Comparison of ENCODE assay signal across 21 mouse cellular contexts in the genomic region with DNA sequence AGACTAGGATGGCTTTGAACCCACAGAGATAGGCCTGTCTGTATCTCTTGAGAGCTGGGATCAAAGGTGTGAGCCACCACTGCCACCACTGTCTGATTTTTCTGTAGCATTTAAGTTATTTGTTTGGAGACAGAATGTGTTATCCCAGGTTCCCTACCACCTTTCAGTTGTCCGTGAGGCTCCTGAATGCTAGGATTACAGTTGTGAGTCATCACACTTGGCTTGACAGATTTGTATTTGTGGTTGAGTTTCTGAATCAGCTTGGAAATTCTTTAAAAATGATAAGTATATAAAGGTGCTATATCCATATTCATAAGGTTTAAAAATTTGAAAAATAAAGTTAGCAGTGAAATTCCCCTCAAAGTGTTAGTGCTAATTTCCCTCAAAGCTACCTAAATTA. TPM values are rescaled to one million over a fixed set of nuclear protein-coding genes. Genes with fewer than 3 reads are reported as not detected.
DNase-seq lines count a peak whose midpoint lies in the region; ATAC-seq and TF ChIP-seq lines count a peak whose summit lies in the region.
"Had no signal": no experiment of that assay in that cellular context is flagged by ENCODE, and none has a peak within 500 bp of the region (broad histone marks: within the 10 kb centered on the region; RNA-seq: fewer than 3 reads in every experiment).

No protein-coding gene starts in this region.

- peaks cover 86% of the 10 kb centered on the region for H3K79me3 ChIP-seq in C2C12 (ENCODE audit: low read depth)

- H3K4me2 ChIP-seq in neural tube, embryonic 15.5 days: no peak overlapping the region
- H3K4me2 ChIP-seq: embryonic facial prominence, embryonic 12.5 days; forebrain, embryonic 13.5 days; forebrain, embryonic 15.5 days had no signal

- H3K4me1 ChIP-seq in neural tube, embryonic 15.5 days: no peaks in the 10 kb centered on the region
- H3K4me1 ChIP-seq: embryonic facial prominence, embryonic 10.5 days; embryonic facial prominence, embryonic 12.5 days; forebrain, embryonic 13.5 days; forebrain, embryonic 15.5 days had no signal

- H3ac ChIP-seq in C2C12 (ENCODE audit: control insufficient read depth, insufficient read length, low read depth): no peak overlapping the region

- peak; percentile 59 for DNase-seq in NIH3T3 (ENCODE audit: low read depth)
- DNase-seq in adrenal gland, adult 8-10 months: no peak
- DNase-seq: adrenal gland, adult 2 months; adrenal gland, postnatal 14 days; adrenal gland, postnatal 36 days; B cell, adult 2 months; cerebellum, adult 11 months; cerebellum, adult 2 months; cerebellum, adult 9-10 months; cerebellum, postnatal 10 days; cerebellum, postnatal 25 days; forebrain, postnatal 0 days had no signal

- no peaks in the 10 kb centered on the region for H3K9me3 ChIP-seq in neural tube, embryonic 15.5 days (replicated peaks)
- H3K9me3 ChIP-seq: embryonic facial prominence, embryonic 10.5 days; embryonic facial prominence, embryonic 12.5 days; forebrain, embryonic 13.5 days; forebrain, embryonic 15.5 days had no signal

- peaks cover 84% of the 10 kb centered on the region for H3K36me3 ChIP-seq in C2C12 (ENCODE audit: control insufficient read depth, insufficient read depth)
- H3K36me3 ChIP-seq in neural tube, embryonic 15.5 days: peaks cover 41% of the 10 kb centered on the region

- H3K9ac ChIP-seq in neural tube, embryonic 15.5 days (replicated peaks): no peak overlapping the region
- H3K9ac ChIP-seq: embryonic facial prominence, embryonic 12.5 days; forebrain, embryonic 13.5 days; forebrain, embryonic 15.5 days; forebrain, postnatal 0 days had no signal

- ATAC-seq in neural tube, embryonic 15.5 days (ENCODE audit: low FRiP score): no peak
- ATAC-seq in CD4-positive, CD25-positive, alpha-beta regulatory T cell, adult 4 months: no peak
- ATAC-seq: forebrain, embryonic 13.5 days; forebrain, embryonic 15.5 days; forebrain, postnatal 0 days; Patski had no signal

- WGBS in neural tube, embryonic 15.5 days: 95% methylated on average over 1 of the region's 1 CpGs

- TF ChIP-seq CTCF in C2C12 (IDR thresholded peaks at IDR 0.05; ENCODE audit: control insufficient read depth, insufficient read depth, insufficient read length): no peak

- H3K27me3 ChIP-seq in C2C12 (ENCODE audit: control insufficient read depth, insufficient read depth, insufficient read length): no peaks in the 10 kb centered on the region
- no peaks in the 10 kb centered on the region for H3K27me3 ChIP-seq in neural tube, embryonic 15.5 days (replicated peaks)
- H3K27me3 ChIP-seq: CH12.LX; embryonic facial prominence, embryonic 12.5 days; forebrain, embryonic 13.5 days; forebrain, embryonic 15.5 days; Patski had no signal

- no peak overlapping the region for H3K4me3 ChIP-seq in C2C12 (ENCODE audit: insufficient read depth, poor library complexity, severe bottlenecking)
- H3K4me3 ChIP-seq in neural tube, embryonic 15.5 days (replicated peaks): no peak overlapping the region
- H3K4me3 ChIP-seq: embryonic facial prominence, embryonic 10.5 days; embryonic facial prominence, embryonic 12.5 days; forebrain, embryonic 13.5 days; forebrain, embryonic 15.5 days had no signal

- H3K27ac ChIP-seq in neural tube, embryonic 15.5 days (replicated peaks): no peak overlapping the region
- H3K27ac ChIP-seq: embryonic facial prominence, embryonic 10.5 days; embryonic facial prominence, embryonic 12.5 days; forebrain, embryonic 13.5 days; forebrain, embryonic 15.5 days had no signal

- H3K79me2 ChIP-seq in C2C12 (ENCODE audit: control insufficient read depth, insufficient read depth): peaks cover 94% of the 10 kb centered on the region

TF ChIP-seq in C2C12, 6 proteins besides CTCF, POLR2A, EP300 and RAD21:
- no peak for TF ChIP-seq MAX (IDR thresholded peaks at IDR 0.05)
- TF ChIP-seq FOSL1 (IDR thresholded peaks at IDR 0.05; ENCODE audit: insufficient read depth, low read length, poor library complexity, severe bottlenecking): peak; percentile 18

RNA-seq across cellular contexts. Expression of a gene that starts 12.1 kb away (rescaled TPM):
- 25.8 TPM for polyA plus RNA-seq in C2C12 (2012; fragmentation: generic; extraction: Trizol)
- polyA plus RNA-seq in neural tube, embryonic 15.5 days (2015; fragmentation: Nextera tagmentation; extraction: Ambion mirVana): 226 and 250 TPM in 2 replicates
- 100 to 1,000 TPM; 420 to 458 TPM for polyA plus RNA-seq in CD4-positive, CD25-positive, alpha-beta regulatory T cell, adult 4 months (2017; shearing (Covaris generic))
- total RNA-seq in adrenal gland, adult 8-10 months (2022): 100 to 1,000 TPM in 2 of 4 experiments, 10 to 100 TPM in 2; 70.8 to 172 (median 109) TPM

RNA-seq across cellular contexts. Expression of a gene that starts 44.8 kb away (rescaled TPM):
- polyA plus RNA-seq in C2C12 (2012; fragmentation: generic; extraction: Trizol): 36.6 TPM
- 62.4 and 68.7 TPM in 2 replicates for polyA plus RNA-seq in neural tube, embryonic 15.5 days (2015; fragmentation: Nextera tagmentation; extraction: Ambion mirVana)
- 100 to 1,000 TPM in 1 of 2 experiments, 10 to 100 TPM in 1; 94.1 to 107 TPM for polyA plus RNA-seq in CD4-positive, CD25-positive, alpha-beta regulatory T cell, adult 4 months (2017; shearing (Covaris generic))
- total RNA-seq in adrenal gland, adult 8-10 months (2022): 10 to 100 TPM; 71.4 to 81.3 (median 73.0) TPM

RNA-seq across cellular contexts. Expression of a gene that starts 46.1 kb away (rescaled TPM):
- 8.6 TPM for polyA plus RNA-seq in C2C12 (2012; fragmentation: generic; extraction: Trizol)
- polyA plus RNA-seq in neural tube, embryonic 15.5 days (2015; fragmentation: Nextera tagmentation; extraction: Ambion mirVana): 23.0 TPM in 2 replicates
- 10 to 100 TPM; 10.5 to 19.8 TPM for polyA plus RNA-seq in CD4-positive, CD25-positive, alpha-beta regulatory T cell, adult 4 months (2017; shearing (Covaris generic))
- total RNA-seq in adrenal gland, adult 8-10 months (2022): 10 to 100 TPM; 37.5 to 56.6 (median 46.0) TPM
